24 mouse cellular contexts compared by ENCODE assay signal in genomic region chr3:97735575-97735974, GRCm38 (mm10).
A peak's percentile ranks its signal among the peaks of the same experiment; 100 is the strongest.
DNase-seq lines count a peak whose midpoint lies in the region; ATAC-seq and TF ChIP-seq lines count a peak whose summit lies in the region.
"Had no signal": no experiment of that assay in that cellular context is flagged by ENCODE, and none has a peak within 500 bp of the region (broad histone marks: within the 10 kb centered on the region; RNA-seq: fewer than 3 reads in every experiment).

No protein-coding gene starts in this region.

- no peak for ATAC-seq in embryonic facial prominence, embryonic 14.5 days (ENCODE audit: low read depth)
- ATAC-seq in stomach, postnatal 0 days (ENCODE audit: low FRiP score, low TSS enrichment), result peak; percentile 56; the same call in 1 of the 2 replicates
- ATAC-seq: CD4-positive, CD25-positive, alpha-beta regulatory T cell, adult 4 months; forebrain, embryonic 13.5 days; forebrain, embryonic 15.5 days; forebrain, postnatal 0 days had no signal

- no peak overlapping the region for H3K4me2 ChIP-seq in embryonic facial prominence, embryonic 14.5 days (ENCODE audit: low read depth, low read length)
- H3K4me2 ChIP-seq in stomach, postnatal 0 days (replicated peaks; ENCODE audit: low read depth), result no peak overlapping the region
- H3K4me2 ChIP-seq: embryonic facial prominence, embryonic 13.5 days; forebrain, embryonic 13.5 days; forebrain, embryonic 15.5 days had no signal

- H3K9me3 ChIP-seq in embryonic facial prominence, embryonic 14.5 days (ENCODE audit: control insufficient read depth, low read length), result no peaks in the 10 kb centered on the region
- no peaks in the 10 kb centered on the region for H3K9me3 ChIP-seq in embryonic facial prominence, embryonic 10.5 days
- H3K9me3 ChIP-seq in heart, embryonic 10.5 days, result no peaks in the 10 kb centered on the region
- H3K9me3 ChIP-seq in MEL (replicated peaks; ENCODE audit: insufficient read depth, low read length), result no peaks in the 10 kb centered on the region
- H3K9me3 ChIP-seq in stomach, postnatal 0 days (ENCODE audit: control insufficient read depth, low read length), result no peaks in the 10 kb centered on the region
- H3K9me3 ChIP-seq: embryonic facial prominence, embryonic 13.5 days; forebrain, embryonic 13.5 days; forebrain, embryonic 15.5 days; G1E had no signal

- H3K9ac ChIP-seq in embryonic facial prominence, embryonic 14.5 days (ENCODE audit: low read depth, low read length), result no peak overlapping the region
- H3K9ac ChIP-seq in MEL (ENCODE audit: control insufficient read depth, low read depth, low read length, poor library complexity, severe bottlenecking), result no peak overlapping the region
- H3K9ac ChIP-seq in stomach, postnatal 0 days (ENCODE audit: low read length), result no peak overlapping the region
- H3K9ac ChIP-seq: embryonic facial prominence, embryonic 13.5 days; forebrain, embryonic 13.5 days; forebrain, embryonic 15.5 days; forebrain, postnatal 0 days had no signal

- TF ChIP-seq EP300 in MEL (IDR thresholded peaks at IDR 0.05; ENCODE audit: low read depth in 1 of 2, low read length in 2 of 2), result no peak
- no peak for TF ChIP-seq EP300 in stomach, postnatal 0 days (optimal IDR thresholded peaks at IDR 0.05)

- TF ChIP-seq RAD21 in MEL (IDR thresholded peaks at IDR 0.05; ENCODE audit: low read depth, low read length), result no peak

- no peak overlapping the region for H3K27ac ChIP-seq in embryonic facial prominence, embryonic 14.5 days (replicated peaks; ENCODE audit: low read depth, low read length)
- no peak overlapping the region for H3K27ac ChIP-seq in embryonic facial prominence, embryonic 10.5 days (replicated peaks)
- no peak overlapping the region for H3K27ac ChIP-seq in heart, embryonic 10.5 days
- H3K27ac ChIP-seq in MEL (ENCODE audit: control insufficient read depth, low read depth, low read length), result no peak overlapping the region
- H3K27ac ChIP-seq in stomach, postnatal 0 days (replicated peaks), result no peak overlapping the region
- H3K27ac ChIP-seq: embryonic facial prominence, embryonic 13.5 days; forebrain, embryonic 13.5 days; forebrain, embryonic 15.5 days had no signal

- H3K79me2 ChIP-seq in MEL (ENCODE audit: control insufficient read depth, insufficient read depth, low read length, poor library complexity), result no peaks in the 10 kb centered on the region

- no peak for TF ChIP-seq CTCF in MEL (IDR thresholded peaks at IDR 0.05 in 2 of 3, conservative IDR thresholded peaks at IDR 0.05 in 1 of 3; ENCODE audit: control insufficient read depth in 1 of 3, insufficient read depth in 1 of 3, low read depth in 2 of 3, low read length in 3 of 3, poor library complexity in 1 of 3, severe bottlenecking in 1 of 3)
- TF ChIP-seq CTCF in stomach, postnatal 0 days (IDR thresholded peaks at IDR 0.05; ENCODE audit: low read depth), result no peak

- no peak for TF ChIP-seq POLR2A in MEL (IDR thresholded peaks at IDR 0.05; ENCODE audit: control insufficient read depth in 1 of 2, insufficient read depth in 1 of 2, low read depth in 1 of 2, low read length in 2 of 2, poor library complexity in 1 of 2)

- H3K27me3 ChIP-seq in embryonic facial prominence, embryonic 14.5 days (replicated peaks; ENCODE audit: control insufficient read depth, insufficient read depth, low read length), result no peaks in the 10 kb centered on the region
- no peaks in the 10 kb centered on the region for H3K27me3 ChIP-seq in embryonic facial prominence, embryonic 10.5 days (replicated peaks; ENCODE audit: low read depth, poor library complexity, severe bottlenecking)
- no peaks in the 10 kb centered on the region for H3K27me3 ChIP-seq in heart, embryonic 10.5 days (ENCODE audit: insufficient read depth, poor library complexity, severe bottlenecking)
- H3K27me3 ChIP-seq in MEL (ENCODE audit: control insufficient read depth in 1 of 2, insufficient read depth in 2 of 2, low read length in 2 of 2), result 0 out of 4 replicates have a peak, but pooled peaks cover 0 to 1% of the 10 kb centered on the region in 2 experiments
- no peaks in the 10 kb centered on the region for H3K27me3 ChIP-seq in stomach, postnatal 0 days (ENCODE audit: control insufficient read depth, insufficient read depth, low read length)
- H3K27me3 ChIP-seq: CH12.LX; embryonic facial prominence, embryonic 13.5 days; forebrain, embryonic 13.5 days; forebrain, embryonic 15.5 days had no signal

- peaks cover 32% of the 10 kb centered on the region for H3K36me3 ChIP-seq in embryonic facial prominence, embryonic 14.5 days (ENCODE audit: control insufficient read depth, insufficient read depth, low read length)
- H3K36me3 ChIP-seq in embryonic facial prominence, embryonic 10.5 days (replicated peaks), result peaks cover 30% of the 10 kb centered on the region
- H3K36me3 ChIP-seq in heart, embryonic 10.5 days, result peaks cover 52% of the 10 kb centered on the region
- H3K36me3 ChIP-seq in MEL (ENCODE audit: control insufficient read depth in 1 of 2, insufficient read depth in 2 of 2, low read length in 2 of 2), result no peaks in the 10 kb centered on the region
- H3K36me3 ChIP-seq in stomach, postnatal 0 days (ENCODE audit: control insufficient read depth, insufficient read depth, low read length), result peaks cover 2% of the 10 kb centered on the region; the same call in 1 of the 2 replicates
- H3K36me3 ChIP-seq: G1E had no signal

- H3K4me3 ChIP-seq in embryonic facial prominence, embryonic 14.5 days (ENCODE audit: low read depth, low read length), result no peak overlapping the region
- no peak overlapping the region for H3K4me3 ChIP-seq in embryonic facial prominence, embryonic 10.5 days
- H3K4me3 ChIP-seq in heart, embryonic 10.5 days, result no peak overlapping the region
- no peak overlapping the region for H3K4me3 ChIP-seq in MEL (ENCODE audit: control insufficient read depth in 1 of 2, insufficient read depth in 1 of 2, low read depth in 2 of 2, low read length in 2 of 2)
- no peak overlapping the region for H3K4me3 ChIP-seq in stomach, postnatal 0 days (ENCODE audit: low read depth, low read length)
- H3K4me3 ChIP-seq: embryonic facial prominence, embryonic 13.5 days; forebrain, embryonic 13.5 days; forebrain, embryonic 15.5 days had no signal

- H3K4me1 ChIP-seq in embryonic facial prominence, embryonic 14.5 days (ENCODE audit: control insufficient read depth, insufficient read depth, low read length), result no peaks in the 10 kb centered on the region
- no peaks in the 10 kb centered on the region for H3K4me1 ChIP-seq in embryonic facial prominence, embryonic 10.5 days
- no peaks in the 10 kb centered on the region for H3K4me1 ChIP-seq in heart, embryonic 10.5 days
- H3K4me1 ChIP-seq in MEL (ENCODE audit: control insufficient read depth in 1 of 2, insufficient read depth in 2 of 2, low read length in 2 of 2), result no peaks in the 10 kb centered on the region
- H3K4me1 ChIP-seq in stomach, postnatal 0 days (replicated peaks; ENCODE audit: control insufficient read depth, insufficient read depth), result no peaks in the 10 kb centered on the region
- H3K4me1 ChIP-seq: forebrain, embryonic 13.5 days; forebrain, embryonic 15.5 days had no signal

- peak; percentile 14 for DNase-seq in embryonic facial prominence, embryonic 14.5 days (ENCODE audit: low spot score)
- DNase-seq in embryonic facial prominence, embryonic 10.5 days (ENCODE audit: low spot score), result no peak
- DNase-seq in heart, embryonic 10.5 days (ENCODE audit: low spot score), result peak; percentile 47
- no peak for DNase-seq in heart, adult 9 months (ENCODE audit: low spot score in 2 of 2)
- DNase-seq in MEL (ENCODE audit: low read depth, low spot score), result no peak
- DNase-seq in stomach, postnatal 0 days (ENCODE audit: low spot score), result no peak
- DNase-seq in layer of hippocampus, postnatal 10 days (ENCODE audit: low spot score in 2 of 2), result no peak
- DNase-seq: adrenal gland, adult 2 months; adrenal gland, postnatal 10 days; adrenal gland, postnatal 25 days; B cell, adult 2 months; cerebellum, adult 11 months; cerebellum, adult 18-20 months; cerebellum, adult 8-10 months; cerebellum, adult 9-11 months; cerebellum, postnatal 14 days; cerebellum, postnatal 36 days; forebrain, postnatal 0 days had no signal

- WGBS in embryonic facial prominence, embryonic 14.5 days, result 81% methylated on average over 5 of the region's 5 CpGs
- 84% methylated on average over 5 of the region's 5 CpGs for WGBS in embryonic facial prominence, embryonic 10.5 days
- 85% methylated on average over 5 of the region's 5 CpGs for WGBS in heart, embryonic 10.5 days
- WGBS in stomach, postnatal 0 days, result 46% methylated on average over 5 of the region's 5 CpGs

TF ChIP-seq in MEL, 35 proteins besides CTCF, POLR2A, EP300 and RAD21:
- TF ChIP-seq E2F4 (IDR thresholded peaks at IDR 0.05; ENCODE audit: borderline replicate concordance, low read depth, low read length), result no peak
- no peak for TF ChIP-seq MAZ (IDR thresholded peaks at IDR 0.05; ENCODE audit: low read depth, low read length)
- no peak for TF ChIP-seq USF2 (IDR thresholded peaks at IDR 0.05; ENCODE audit: borderline replicate concordance in 1 of 2, insufficient read depth in 1 of 2, low read depth in 1 of 2, low read length in 2 of 2)
- 0 out of 2 replicates have a peak, but pooled peaks have one; percentile 14 for TF ChIP-seq POLR2AphosphoS2 (IDR thresholded peaks at IDR 0.05; ENCODE audit: low read length)
- TF ChIP-seq NELFE (IDR thresholded peaks at IDR 0.05; ENCODE audit: low read depth, low read length), result no peak
- no peak for TF ChIP-seq CHD1 (IDR thresholded peaks at IDR 0.05; ENCODE audit: low read depth, low read length)

Comparison
In these comparisons a context has a peak if more than half of its experiments do, and no peak if none do; other contexts are left out.
1. DNase-seq: peak in embryonic facial prominence, embryonic 14.5 days (single experiment) and heart, embryonic 10.5 days (single experiment); none in embryonic facial prominence, embryonic 10.5 days (single experiment), heart, adult 9 months (0 of 2), MEL (single experiment), stomach, postnatal 0 days (single experiment) and layer of hippocampus, postnatal 10 days (0 of 2).